Mouse (Mus musculus) adipose tissue, adult 10 weeks (tissue): ENCODE measurements around the gene Bcorl1. TPM values are rescaled to one million over a fixed set of nuclear protein-coding genes. Genes with fewer than 3 reads are reported as not detected.

Source experiments
- polyA plus RNA-seq: library from polyadenylated mRNA; stranded (reverse); fragments of 350-450 nt; fragmentation: Illumina TruSeq; extraction: RNeasy Lipid Tissue Mini Kit (QIAGEN cat#74804); gene quantifications from one replicate; pipeline ENCODE4 v1.2.3, GENCODE M21; 2014; ENCODE audit warnings: low read depth, low replicate concordance

The Bcorl1 gene
- polyA plus RNA-seq, result 5.8 TPM

DNA sequence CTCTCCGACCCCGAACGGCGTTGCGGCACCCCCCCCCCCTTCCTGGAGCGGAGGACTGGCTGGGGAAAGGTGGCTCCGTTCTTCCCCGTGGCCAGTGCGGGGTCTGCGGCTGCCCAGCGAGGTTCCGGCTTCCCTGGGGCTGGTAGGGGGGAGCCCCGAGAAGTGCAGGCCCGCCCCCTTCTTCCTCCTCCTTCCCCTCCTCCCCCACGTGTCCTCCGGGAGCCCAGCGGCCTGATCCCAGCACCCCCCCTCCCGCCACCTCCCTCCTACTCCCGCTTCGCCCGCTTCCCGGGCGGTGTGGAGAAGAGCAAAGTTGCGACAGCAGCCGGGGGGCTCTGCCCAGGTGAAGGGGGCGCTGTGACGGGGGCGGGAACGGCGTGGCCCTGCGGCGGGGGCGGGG is at the start of gene Bcorl1:
Bcorl1 (plus strand) TSS at position 218 of the 400 bp plus-strand sequence.

Other genes with a start within 250 kb of the Bcorl1 start
- gene Xpnpep2, start 232.6 kb upstream of the Bcorl1 start, polyA plus RNA-seq, result 2.3 TPM
- 4.9 TPM for gene Sash3, start 194.9 kb upstream of the Bcorl1 start, polyA plus RNA-seq
- gene Zdhhc9, start 132.5 kb upstream of the Bcorl1 start, polyA plus RNA-seq, result 17.3 TPM
- 12.4 TPM for gene Utp14a, start 84.5 kb upstream of the Bcorl1 start, polyA plus RNA-seq
- gene Elf4, start 121.8 kb downstream of the Bcorl1 start, polyA plus RNA-seq, result 5.7 TPM
- 44.1 TPM for gene Aifm1, start 172.2 kb downstream of the Bcorl1 start, polyA plus RNA-seq
- 0.55 TPM for gene Rab33a, start 177.9 kb downstream of the Bcorl1 start, polyA plus RNA-seq